Mouse (Mus musculus) brain, adult 10 weeks (tissue): ENCODE measurements around the gene Mthfs. TPM values are rescaled to one million over a fixed set of nuclear protein-coding genes. Genes with fewer than 3 reads are reported as not detected.

Experiments used
- polyA plus RNA-seq: library from polyadenylated mRNA; stranded (reverse); fragments of 350-450 nt; fragmentation: Illumina TruSeq; extraction: RNeasy Lipid Tissue Mini Kit (QIAGEN cat#74804); gene quantifications from one replicate; pipeline ENCODE4 v1.2.3, GENCODE M21; 2015; ENCODE audit warnings: low read depth, low replicate concordance

Gene Mthfs
- 15.6 TPM for polyA plus RNA-seq

DNA sequence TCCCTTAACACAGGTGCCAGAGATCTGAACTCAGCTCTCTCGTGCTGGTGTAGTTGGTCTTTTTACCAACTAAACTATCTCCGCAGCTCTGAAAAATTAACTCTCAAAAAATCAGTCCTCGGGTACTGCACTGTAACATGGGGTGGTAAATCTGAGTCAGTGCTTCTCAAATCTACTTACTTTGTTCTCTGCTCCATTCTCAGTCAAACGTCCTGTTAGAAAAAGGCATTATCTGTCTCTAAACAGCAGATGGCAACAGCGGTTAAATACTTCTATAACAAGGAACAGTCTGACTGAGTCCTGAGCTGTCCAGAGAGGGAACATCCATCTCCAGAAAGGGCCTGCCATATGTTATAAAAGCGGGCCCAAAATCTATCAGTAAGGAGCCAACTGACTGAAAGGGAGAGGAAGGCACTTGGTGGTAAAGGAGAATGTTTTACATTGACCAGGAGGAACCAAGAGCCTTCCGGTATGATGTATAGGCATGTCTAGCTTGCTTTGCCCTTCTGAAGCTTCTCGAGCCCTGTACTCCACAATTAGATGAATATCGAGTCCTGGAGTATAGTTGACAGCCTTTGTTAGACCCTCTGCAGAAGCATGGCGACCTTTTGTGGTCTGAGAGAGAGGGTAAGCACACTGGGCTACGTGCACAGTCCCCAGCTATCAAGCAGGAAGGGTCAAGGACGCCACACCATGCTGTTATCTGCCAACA, at the start of gene Mthfs:
Mthfs (plus strand) TSS at position 324 of the 712 bp plus-strand sequence.

DNA sequence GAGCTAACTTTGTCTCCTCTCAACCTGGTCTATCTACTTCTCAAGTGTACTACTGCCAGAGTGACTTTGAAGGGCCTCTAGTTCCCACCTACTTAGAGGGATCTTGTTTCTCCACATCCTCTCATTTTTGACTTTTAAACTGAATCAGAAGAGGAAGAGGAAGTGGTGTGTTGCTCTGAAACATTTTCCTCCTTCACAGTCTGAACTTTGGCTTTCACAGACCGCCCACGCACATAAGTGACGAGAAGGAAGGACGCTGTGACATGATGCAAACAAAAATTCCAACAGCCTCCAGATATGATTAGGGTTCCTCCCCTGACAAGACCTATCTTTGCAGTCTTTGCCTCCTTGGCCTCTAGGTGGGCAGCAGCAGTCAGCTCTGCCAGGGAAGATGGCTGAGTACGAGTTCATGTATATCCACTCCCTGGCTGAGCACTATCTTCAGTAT, 11.5 kb upstream of the Mthfs start, which contains the start of the genes Bcl2a1b and Gm29094:
Bcl2a1b (plus strand) TSS at position 241 of the 448 bp plus-strand sequence.
Gm29094 (plus strand) TSS at position 411 of the 448 bp plus-strand sequence.

Other genes starting within 250 kb of the Mthfs start
- not detected for gene Trim43b, start 117.8 kb upstream of the Mthfs start, polyA plus RNA-seq
- 4.5 TPM for gene Bcl2a1b, start 11.5 kb upstream of the Mthfs start, polyA plus RNA-seq
- not detected for gene Gm29094, start 11.3 kb upstream of the Mthfs start, polyA plus RNA-seq